Mouse (Mus musculus) kidney, postnatal 14 days (tissue): Measurements from ENCODE around the gene Gsdme.

Experiments
- DNase-seq: peaks from one replicate; pipeline ENCODE4 v3.0.0; 2022; ENCODE audit warnings: mixed read lengths

Gene Gsdme

DNA sequence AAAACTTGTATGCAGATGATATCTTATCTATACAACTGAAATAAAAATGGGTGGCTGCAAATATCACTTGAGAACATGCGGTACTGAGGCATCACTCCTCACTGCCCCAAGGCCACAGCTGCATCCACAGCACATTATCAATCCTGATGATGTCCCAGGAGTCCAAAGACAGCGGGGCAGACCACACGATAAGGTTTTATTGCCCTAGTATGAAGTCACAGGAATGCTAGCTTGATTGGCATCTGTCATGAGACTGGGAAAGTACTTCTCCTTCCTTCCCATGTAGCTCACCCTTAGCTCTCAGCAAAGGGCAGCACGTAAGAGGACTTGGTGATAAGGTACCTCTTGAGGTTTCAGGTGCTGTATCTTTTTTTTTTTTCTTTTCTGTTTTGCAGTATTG is 19.5 kb downstream of the Gsdme start:
- no peak for DNase-seq

DNA sequence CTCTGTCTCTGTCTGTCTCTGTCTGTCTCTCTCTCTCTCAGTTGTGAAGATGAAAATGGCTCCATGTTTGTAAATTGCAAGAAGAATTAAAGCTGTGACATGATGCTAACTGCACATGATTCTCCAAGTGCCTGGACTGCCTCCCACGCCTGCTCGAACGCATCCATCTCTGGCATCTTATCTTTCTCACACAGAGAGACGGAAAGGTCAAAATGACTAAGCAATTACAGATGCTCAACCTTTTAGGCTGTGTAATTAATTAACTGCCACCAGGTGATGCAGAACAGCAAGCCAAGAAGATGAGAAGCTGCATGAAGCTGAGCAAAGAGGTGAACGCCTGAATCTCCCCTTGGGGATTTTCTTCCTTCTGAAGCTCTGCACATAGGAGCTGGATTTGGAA is 23.2 kb downstream of the Gsdme start:
- no peak for DNase-seq

DNA sequence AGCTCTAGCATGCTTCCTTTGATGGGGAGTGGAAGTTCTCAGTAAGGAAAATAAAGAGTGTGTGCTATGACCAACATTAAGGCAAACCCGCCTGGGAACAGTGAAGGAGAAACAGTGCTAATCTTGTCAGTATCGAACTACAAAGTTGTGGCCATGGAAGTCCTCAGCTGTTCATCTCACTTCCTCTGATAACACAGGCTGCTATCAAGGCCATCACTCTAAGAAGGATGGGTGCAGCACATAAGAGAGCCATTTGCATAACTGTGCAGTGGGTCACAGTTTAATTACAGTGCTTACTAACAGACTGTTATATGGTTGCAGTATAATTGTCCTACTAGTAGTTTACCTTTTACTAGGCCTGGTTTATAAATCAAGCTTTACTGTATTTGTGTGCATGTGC is 23.8 kb downstream of the Gsdme start:
- no peak for DNase-seq

DNA sequence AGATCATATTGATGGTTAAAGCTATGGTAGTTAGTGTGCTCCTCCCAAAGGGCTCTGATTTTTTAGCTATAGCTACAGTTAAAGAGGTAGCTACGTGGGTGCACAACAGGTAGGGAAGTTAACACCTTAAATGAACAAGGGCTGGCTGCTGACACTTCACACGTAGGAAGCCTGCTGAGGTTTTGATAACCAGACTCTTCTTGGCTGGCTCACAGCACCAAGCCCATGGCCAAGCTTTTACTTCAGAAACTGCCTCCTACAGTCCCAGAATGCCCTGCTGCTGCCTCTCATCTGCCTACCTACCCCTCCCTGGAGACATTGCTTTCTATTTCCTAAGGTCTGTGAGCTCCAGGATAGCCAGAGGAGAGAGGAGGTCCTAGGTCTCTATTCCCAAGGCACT is 25.7 kb downstream of the Gsdme start:
- DNase-seq = no peak

DNA sequence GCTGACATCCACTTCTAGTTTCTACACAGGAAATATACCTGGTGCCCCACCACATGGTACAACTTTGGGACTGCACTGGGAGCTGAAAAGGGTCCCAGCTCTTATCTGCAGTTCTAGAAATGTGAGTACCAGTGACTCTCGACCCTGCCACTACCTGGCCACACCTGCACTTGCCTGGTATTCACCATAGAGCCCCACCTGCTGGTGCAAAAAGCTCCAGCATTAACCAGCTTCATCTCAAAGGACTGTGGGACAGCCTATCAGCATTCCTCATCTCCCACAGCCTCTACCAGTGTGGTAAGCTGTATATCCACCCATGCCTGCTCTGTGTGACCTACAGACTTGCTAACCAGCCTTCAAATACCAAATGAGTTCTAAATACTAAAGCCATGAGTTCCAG is 30.7 kb downstream of the Gsdme start:
- no peak for DNase-seq

DNA sequence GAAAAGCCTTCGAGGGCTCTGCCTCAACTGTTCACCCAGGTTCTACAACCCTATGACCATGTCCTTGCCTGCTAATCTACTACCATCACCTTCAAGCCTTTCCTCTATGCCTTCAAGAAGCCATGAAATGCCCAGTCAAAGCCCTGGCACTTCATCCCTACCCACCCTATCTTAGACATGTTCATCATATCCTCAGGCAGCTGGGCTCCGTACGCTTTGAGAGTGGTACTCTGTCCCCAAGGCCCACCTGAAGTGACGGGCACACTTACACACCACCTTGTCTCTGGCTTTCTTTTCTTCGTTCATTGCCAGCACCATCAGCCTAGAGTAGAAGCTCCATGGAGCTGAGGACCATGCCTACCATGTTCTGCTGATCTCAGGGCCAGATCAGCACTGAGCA is 32.4 kb downstream of the Gsdme start:
- no peak for DNase-seq

DNA sequence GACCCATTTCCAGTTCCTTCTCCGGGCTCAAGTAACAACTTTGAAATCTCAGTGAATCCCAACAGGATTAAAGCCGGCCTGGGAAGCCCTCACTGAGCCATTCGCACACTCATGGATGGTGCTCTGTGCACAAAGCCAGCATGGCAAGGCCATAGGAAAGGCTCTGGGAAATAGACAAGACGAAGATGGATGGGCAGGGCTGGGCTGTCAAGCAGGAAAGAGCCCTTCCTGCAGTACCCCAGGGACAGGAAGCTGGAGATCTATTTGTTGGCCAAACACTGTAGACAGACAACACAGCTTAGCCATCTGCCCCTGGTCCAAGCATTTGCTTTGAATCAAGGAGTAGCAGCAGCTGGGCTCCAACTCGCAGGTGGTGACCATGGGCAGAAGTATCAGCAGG is 35.5 kb downstream of the Gsdme start:
- DNase-seq = peak; percentile 33

DNA sequence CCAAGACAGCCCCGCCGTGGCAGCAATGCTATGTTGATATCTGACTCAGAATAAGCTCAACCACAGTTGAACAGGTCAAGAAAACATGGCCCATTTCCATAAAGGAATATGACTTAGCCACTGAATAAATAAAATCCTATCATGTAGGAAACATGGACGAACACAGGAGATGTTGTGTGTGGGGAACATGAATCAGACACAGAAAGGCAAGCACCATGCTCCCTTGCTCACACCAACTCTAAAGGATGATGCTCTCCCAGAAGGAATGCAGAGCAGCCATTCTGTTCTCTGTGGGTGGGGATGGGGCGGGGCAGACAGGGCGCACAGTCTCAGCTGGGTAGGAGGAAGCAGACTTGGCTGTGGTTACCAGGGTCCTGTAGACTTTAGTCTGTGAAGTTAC is 38.4 kb downstream of the Gsdme start:
- DNase-seq = no peak

DNA sequence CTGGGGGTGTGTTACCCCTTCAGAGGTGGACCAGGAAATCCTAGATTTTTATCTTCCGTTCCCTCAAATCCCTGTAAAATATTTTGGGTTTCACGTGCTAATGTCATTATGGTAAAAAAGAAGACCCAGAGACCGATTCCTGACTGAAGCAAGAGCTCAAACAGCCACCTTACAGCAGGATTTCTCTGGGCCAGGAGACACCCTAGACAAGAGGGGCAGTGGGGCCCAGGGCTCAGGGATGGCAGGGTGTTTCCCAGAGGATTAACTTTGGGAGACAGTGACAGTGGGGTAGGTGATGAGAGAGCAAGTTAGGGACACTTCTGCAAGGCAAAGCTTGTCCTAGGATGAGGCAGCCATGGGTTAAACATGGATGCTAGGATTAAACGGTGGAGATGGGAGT is 40.1 kb downstream of the Gsdme start:
- DNase-seq = no peak

DNA sequence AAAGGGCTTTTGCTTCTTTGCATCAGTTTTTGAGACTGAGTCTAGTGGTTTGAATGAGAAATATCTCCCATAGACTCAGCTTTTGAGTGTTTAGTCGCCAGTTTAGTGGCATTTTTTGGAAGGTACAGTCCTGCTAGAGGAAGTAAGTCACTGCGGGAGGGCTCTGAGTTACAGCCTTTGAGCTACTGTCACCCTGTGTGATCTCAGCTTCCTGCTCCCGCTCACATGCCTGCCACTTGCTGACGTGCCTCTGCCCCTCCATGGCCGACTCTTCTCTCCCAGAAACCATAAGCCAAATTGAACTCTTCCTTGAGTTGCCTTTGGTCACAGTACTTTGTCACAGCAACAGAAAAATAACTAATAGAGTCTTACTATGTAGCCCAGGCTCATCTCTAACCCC is 40.7 kb downstream of the Gsdme start:
- peak; percentile 10 for DNase-seq

DNA sequence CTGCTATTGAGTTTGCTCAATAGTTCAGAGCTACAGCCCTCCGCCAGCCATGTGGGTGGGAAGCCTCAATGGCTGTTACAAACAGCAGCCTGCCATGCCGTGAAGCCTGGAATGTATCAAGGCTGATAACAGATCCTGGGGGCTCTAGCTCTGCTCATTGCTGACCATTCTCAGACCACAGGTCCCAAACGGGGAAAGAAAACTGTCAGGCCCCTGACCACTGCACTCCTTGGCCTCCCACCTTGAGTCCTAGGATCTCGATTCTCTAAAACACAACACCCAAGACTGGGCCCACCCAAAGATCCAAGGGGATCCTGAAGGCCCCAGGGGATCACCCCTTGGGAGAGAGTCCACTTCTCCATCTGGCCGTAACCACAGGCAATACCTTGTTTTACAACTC is 41.3 kb downstream of the Gsdme start:
- no peak for DNase-seq

DNA sequence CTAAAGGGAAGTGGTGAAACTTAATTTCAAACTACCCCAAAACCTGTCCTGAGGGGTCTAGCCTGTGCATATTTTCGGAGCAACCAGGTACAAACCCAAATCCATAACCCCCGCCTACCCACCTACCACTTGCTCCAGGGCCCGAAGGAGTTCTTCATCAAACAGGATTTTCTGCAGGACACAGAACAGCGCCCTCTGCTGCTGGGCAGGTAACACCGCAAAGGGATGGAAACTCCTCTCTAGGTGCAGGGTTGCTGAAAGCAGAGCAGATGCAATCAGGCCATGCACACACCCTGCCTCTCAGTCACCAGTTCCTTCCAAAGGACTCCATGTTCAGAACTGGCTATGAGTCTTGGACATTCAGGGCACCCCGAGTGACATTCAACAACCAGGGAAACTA is 42.8 kb downstream of the Gsdme start:
- peak; percentile 13 for DNase-seq

DNA sequence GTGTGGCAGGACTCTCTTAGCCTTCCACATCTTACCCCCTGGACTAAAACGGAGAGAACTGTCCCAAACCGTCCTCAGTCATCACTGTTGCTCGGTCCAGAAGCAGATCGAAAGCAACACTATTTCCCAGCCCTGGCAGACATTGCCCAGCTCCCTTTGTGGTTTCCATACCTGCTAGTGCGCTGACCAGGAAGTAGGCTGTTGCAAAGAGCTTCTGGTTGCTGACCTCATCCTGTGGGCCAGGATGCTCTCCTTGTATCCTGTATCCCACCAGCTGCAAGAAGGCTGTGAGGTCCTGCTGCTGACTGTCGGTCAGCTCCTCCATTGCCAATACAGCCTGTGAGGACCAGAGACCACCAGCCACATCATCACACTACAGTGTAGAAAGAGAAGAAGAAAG is 44.6 kb downstream of the Gsdme start:
- DNase-seq = no peak

DNA sequence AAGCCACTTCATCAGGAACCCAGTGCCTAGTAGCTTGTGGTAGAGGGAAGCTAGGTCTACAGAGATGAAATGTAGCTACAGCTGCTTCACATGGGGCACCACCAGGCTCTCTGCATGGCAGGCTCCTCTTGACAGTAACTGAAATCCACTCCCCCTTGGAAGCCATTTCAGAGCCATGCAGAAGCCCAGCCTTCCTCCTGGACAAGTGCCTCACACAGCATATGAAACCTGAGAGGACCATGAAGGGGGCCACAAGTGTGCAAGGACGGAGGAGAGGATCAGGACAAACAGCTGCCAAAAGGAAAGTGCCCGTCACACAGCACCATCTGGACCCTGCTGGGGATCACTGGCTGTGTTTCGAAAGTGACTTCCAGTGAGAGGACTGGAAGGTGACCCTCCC is 45.0 kb downstream of the Gsdme start:
- DNase-seq = no peak

DNA sequence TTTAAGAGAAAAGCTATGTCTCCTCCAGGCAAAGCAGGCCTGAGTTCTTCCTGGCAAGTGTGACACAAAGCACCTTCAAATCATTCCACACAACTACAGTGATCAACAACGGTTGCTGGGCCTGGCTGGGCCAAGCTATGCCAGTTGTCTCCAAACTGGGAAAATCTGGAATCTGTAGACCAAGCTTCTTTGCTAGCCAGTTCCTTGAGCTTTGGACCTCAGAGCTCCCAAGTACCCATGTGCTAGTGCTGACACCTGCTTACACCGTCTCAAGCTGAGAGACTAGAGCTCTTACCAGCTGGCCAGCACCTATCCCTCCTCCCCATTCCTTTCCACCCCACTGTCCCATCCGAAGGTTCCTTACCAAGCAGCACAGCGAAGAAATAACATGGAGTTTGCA is 47.7 kb downstream of the Gsdme start:
- peak; percentile 45 for DNase-seq

DNA sequence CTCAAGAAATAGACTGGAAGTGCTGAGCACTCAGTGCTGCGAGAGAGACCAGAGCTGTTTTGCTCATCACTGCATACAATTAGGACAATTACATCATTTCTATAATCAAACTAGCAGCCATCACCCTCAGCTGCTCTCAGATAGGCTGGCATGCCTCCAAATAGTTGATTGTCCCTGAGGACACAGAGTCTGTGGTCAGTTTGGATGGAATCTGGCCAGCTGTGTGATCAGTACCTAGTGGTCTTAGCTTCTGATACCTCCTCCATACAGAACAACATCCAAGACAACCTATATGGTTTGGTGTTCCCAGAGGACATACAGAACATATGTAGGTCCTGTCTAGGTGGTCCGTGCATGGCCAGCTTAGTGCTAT is 48.3 kb downstream of the Gsdme start:
- DNase-seq = peak; percentile 30

DNA sequence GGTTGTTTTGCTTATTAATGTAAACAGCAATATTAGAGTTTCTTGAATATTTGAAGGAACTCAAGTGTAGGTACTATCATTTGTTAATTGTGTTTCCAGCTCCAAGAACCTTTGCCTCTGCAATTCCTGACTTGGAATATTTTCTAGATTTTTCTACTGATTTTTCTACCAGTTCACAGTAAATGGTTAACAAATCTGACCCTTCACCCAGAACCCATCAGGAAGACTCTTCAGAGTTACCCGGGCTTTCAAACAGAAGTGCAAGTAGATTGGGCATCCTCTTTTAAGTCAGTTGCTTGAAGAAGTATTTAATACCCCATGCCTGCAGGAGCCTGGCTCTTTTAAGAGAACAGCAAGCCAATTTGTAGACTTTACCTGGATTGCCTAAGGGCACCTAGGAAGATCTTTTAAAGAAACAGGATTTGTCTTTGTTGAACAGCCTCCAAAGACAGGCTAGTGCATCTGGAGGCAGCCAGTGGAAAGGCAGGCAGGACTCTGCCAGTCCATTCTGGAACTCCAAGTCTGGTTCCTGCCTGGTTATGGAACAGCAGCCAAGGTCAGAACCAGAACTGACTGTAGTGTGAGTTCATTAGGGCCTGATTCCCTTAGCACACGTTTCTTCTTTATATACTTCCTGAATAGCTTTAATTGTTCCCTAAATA is 48.8 kb downstream of the Gsdme start:
- DNase-seq = peak; percentile 42

DNA sequence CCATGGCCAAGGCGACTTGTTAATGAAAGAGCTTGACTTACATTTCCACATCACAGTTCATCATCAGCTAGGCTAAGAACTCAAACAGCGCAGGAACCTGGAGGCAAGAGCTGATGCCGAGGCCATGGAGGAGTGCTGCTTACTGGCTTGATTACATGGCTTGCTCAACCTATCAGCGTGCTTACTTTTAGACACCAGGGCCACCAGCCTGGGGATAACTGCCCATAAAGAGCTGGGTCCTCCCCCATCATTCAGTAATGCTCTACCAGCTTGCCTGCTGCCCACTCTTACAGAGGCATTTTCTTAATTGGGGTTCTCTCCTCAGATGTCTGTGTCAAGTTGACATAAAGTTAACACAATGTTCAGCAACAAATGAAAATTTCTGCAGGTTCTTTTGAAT is 58.6 kb downstream of the Gsdme start:
- no peak for DNase-seq

DNA sequence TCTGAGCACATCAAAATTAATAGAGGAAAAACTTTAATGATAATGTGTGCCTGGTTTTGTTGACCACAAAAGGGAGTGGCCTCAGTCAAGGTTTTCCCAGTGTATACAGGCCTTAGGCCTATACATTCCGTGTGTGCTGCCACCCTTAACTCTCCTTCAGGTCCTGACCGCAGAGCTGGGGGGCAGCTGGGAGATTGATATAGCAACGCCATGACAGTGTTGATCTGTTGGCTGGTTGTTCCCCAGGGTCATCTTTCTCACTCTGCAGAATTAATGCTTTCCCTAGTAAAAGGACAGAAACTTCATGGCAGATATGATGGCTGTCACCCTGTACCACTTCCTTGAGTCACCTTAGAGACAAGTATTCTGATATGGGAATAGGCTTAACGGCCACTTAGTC is 59.3 kb downstream of the Gsdme start:
- DNase-seq = no peak

DNA sequence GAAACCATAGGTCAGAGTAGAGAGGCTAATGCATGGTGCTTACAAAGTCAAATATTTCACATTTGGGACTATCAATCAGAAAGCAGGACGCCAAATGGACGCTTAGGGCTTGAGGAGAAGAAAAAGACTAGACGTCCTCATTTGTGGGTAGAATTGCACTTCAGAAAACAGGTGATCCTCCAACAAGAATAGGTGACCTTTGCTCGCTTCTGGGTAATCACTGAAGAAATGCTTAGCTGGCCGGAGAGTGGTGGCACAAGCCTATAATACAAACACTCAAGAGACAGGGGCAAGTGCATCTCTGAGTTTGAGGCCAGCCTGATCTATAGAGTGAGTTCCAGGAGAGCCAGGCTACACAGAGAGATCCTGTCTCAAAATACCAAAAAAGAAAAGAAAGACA is 69.8 kb downstream of the Gsdme start:
- DNase-seq = no peak

DNA sequence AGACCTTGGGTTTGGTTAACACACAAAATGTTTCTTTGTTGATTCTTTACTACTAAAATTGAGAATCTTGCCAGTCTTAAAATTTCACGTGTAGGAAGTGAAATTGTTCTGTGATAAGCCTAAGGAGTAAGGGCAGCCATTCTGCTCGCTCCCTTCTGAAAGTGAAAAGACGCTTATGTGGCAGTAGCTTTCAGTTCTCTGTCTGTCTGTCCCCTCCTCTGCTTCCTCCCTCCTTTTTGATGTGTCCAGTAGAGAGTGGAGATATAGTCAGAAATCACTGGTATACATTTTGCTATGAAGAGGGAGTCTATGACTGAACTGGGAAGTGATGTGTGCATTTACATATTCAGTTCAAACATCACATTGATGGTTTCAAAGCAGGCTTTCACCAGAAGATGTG is 70.8 kb downstream of the Gsdme start:
- no peak for DNase-seq

DNA sequence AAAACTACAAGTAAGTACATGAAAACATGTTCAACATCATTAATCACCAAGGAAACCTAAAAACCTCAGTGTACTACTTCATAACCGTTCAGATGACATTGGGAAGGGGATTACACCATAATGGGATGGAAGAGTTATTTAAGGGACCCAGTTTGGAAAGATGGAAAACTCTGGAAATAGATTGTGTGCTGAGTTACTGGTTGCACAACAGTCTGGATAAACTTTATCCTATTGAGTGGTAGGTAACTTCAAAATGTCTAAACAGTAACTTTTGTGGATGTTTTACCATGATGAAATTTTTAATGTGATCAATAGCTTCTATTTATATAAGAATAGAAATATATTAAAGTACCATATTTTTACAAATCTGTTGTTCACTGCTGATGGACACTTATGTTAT is 71.5 kb downstream of the Gsdme start:
- DNase-seq = no peak

DNA sequence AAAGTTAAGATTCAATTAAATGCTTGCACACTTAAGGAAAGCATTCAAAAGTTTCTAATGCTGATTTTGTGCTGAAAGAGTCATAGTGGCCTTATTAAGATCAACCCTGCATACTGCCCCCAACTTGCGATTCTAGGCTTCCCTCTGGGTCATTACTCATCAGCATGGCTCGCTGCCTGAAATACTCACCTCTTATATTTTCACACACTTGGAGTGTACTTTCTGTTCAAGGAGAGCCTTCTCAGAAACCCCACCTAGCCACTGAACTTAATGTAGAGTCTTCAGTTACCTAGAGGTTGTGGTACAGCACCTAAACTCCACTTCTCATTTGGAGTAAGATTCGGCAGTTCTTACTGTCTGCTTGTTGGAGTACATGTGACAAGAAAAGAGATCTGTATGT is 72.1 kb downstream of the Gsdme start:
- no peak for DNase-seq

DNA sequence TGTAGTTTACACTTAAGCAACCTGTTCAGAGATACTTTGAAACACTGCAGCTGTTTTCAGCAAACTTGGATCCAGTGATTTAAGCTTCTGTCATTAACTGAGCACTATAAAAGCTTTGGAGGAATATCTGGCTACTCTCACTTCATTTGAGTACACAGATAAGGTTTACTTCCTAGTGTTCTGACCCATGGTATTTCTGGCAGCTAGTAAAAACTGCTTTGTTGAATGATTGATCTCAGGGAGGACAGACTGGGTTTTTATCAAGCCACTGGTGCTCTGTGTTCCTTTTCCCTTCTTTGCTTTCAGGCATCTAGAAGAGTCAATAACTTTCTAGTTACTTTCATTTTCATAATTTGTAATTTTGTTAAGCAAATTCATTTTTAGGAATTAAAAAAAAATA is 74.3 kb downstream of the Gsdme start:
- no peak for DNase-seq

DNA sequence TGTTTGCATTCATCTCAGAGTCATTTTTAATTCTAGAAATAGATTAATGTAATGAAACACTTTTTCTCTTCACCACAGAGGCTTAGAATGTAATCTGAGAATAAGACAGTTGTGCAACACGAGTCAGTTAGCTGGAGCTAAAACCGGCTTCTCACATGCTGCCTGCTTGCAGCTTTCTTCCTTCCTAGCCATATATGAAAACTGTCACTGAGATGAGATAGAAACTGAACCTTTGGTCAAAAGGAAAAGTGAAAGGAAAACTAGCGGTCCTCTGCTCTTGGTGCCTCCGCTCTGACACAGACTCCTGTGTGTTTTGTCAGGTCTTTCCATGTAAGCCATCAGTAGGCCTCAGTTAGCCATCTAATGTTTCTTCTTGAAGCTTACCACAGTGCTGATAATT is 75.7 kb downstream of the Gsdme start:
- DNase-seq = no peak

DNA sequence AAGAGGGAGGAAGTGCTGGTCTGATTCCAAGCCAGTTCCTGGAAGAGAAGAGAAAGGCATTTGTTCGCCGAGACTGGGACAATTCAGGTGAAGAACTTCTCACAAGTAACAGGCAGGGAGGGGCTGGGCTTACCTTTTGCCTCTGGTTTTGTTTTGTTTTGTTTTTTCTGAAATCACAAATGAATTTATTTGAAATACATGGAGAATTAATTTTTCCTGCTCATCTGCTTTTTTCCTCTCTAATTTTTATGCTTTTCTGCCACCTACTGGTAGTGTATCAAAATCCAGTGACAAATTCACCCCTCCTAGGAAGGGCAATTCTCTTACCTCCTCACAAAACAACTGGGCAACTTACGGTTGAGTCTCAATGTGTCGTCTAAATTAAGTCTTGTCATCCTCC is 83.5 kb downstream of the Gsdme start:
- DNase-seq = peak; percentile 32
